Mouse (Mus musculus) lung, postnatal 0 days (tissue): ENCODE data around the gene Slc38a6. TPM values are rescaled to one million over a fixed set of nuclear protein-coding genes. Genes with fewer than 3 reads are reported as not detected.

Experiments
- ATAC-seq: fragments of 200-750 bp; cut with Nextera tagmentation; 2 replicates; pipeline ENCODE4 v1.8.0; 2017; ENCODE audit warnings: moderate library complexity
- DNase-seq: peaks from one replicate; pipeline ENCODE4 v3.0.0-alpha.2; 2016; ENCODE audit warnings: low spot score
- H3K27ac ChIP-seq: fragments of 300-500 bp; sonication (generic); 2 replicates; pipeline ENCODE4 v1.5.1; 2014; ENCODE audit warnings: antibody characterized with exemption, mild to moderate bottlenecking, low read length, mixed read lengths
- H3K27me3 ChIP-seq: fragments of 300-500 bp; sonication (generic); replicated peaks from 2 replicates; pipeline ENCODE4 v1.6.1; 2014; ENCODE audit warnings: low read length, mixed read lengths; ENCODE audit not compliant: insufficient read depth
- H3K36me3 ChIP-seq: fragments of 300-500 bp; sonication (generic); 2 replicates; pipeline ENCODE4 v1.6.1; 2014; ENCODE audit warnings: low read length, mixed read lengths; ENCODE audit not compliant: insufficient read depth
- H3K4me1 ChIP-seq: fragments of 300-500 bp; sonication (generic); 2 replicates; pipeline ENCODE4 v1.6.1; 2014; ENCODE audit warnings: antibody characterized with exemption, low read depth, low read length, mixed read lengths; ENCODE audit not compliant: insufficient read depth
- H3K4me2 ChIP-seq: fragments of 300-500 bp; sonication (generic); replicated peaks from 2 replicates; pipeline ENCODE4 v1.6.1; 2014; ENCODE audit warnings: low read depth, mild to moderate bottlenecking, low read length, moderate library complexity, mixed read lengths
- H3K4me3 ChIP-seq: fragments of 300-500 bp; sonication (generic); 2 replicates; pipeline ENCODE4 v1.5.1; 2014; ENCODE audit warnings: low read depth, low read length
- H3K9ac ChIP-seq: fragments of 300-500 bp; sonication (generic); replicated peaks from 2 replicates; pipeline ENCODE4 v1.6.1; 2014; ENCODE audit warnings: low read depth, mild to moderate bottlenecking
- H3K9me3 ChIP-seq: fragments of 300-500 bp; sonication (generic); 2 replicates; pipeline ENCODE4 v1.6.1; 2016; ENCODE audit warnings: low read length, mixed read lengths
- CTCF ChIP-seq: IDR thresholded peaks from 2 replicates; pipeline ENCODE4 v1.5.1; 2016; ENCODE audit warnings: antibody characterized with exemption, mild to moderate bottlenecking
- EP300 ChIP-seq: IDR thresholded peaks from 2 replicates; pipeline ENCODE4 v1.6.1; 2016; ENCODE audit warnings: antibody characterized with exemption, mild to moderate bottlenecking, control low read depth
- WGBS: fragments of 180-500 bp; shearing (Covaris S2); extraction: QIAGEN DNeasy Blood & Tissue Kit; methylation state at CpG from one replicate; pipeline ENCODE4 v1.1.7; 2014; 5-methylcytosine and 5-hydroxymethylcytosine counted together
- polyA plus RNA-seq: library from polyadenylated mRNA; unstranded; fragments of >200 nt; fragmentation: Nextera tagmentation; extraction: Ambion mirVana; gene quantifications from 2 replicates; pipeline ENCODE4 v1.2.1, GENCODE M21; 2015

Slc38a6 gene
- polyA plus RNA-seq, 1 experiment from 2014 or later = 4.2 TPM

- H3K27ac ChIP-seq = no peak overlapping the region
These were observed 63.9 kb downstream of the Slc38a6 start for GRCm38 (mm10) chr12:73350466-73350865.

GRCm38 (mm10) chr12:73350982-73351381 lies 64.4 kb downstream of the Slc38a6 start:
- Histone ChIP-seq H3K4me3 (no peak overlapping the region), H3K9ac (no peak overlapping the region), H3K27ac (no peak overlapping the region), H3K4me2 (no peak overlapping the region), H3K4me1 (no peaks in the 10 kb centered on the region), H3K27me3 (no peaks in the 10 kb centered on the region), H3K36me3 (no peaks in the 10 kb centered on the region), H3K9me3 (no peaks in the 10 kb centered on the region)
- ATAC-seq (no peak), DNase-seq (no peak)
- TF ChIP-seq EP300 = no peak
- TF ChIP-seq CTCF = no peak
- WGBS = 39% methylated on average over 9 of the region's 9 CpGs

More at GRCm38 (mm10) chr12:73350466-73350865, 63.9 kb downstream of the Slc38a6 start:
- no peaks in the 10 kb centered on the region for H3K9me3 ChIP-seq
- TF ChIP-seq CTCF (no peak), EP300 (no peak)
- 73% methylated on average over 7 of the region's 7 CpGs for WGBS
- no peaks in the 10 kb centered on the region for H3K27me3 ChIP-seq
- H3K4me3 ChIP-seq = no peak overlapping the region
- H3K4me1 ChIP-seq = no peaks in the 10 kb centered on the region
- H3K36me3 ChIP-seq = no peaks in the 10 kb centered on the region
- ATAC-seq (no peak), DNase-seq (no peak)
- no peak overlapping the region for H3K9ac ChIP-seq
- H3K4me2 ChIP-seq = no peak overlapping the region

GRCm38 (mm10) chr12:73351746-73352145 lies 65.2 kb downstream of the Slc38a6 start:
- 75% methylated on average over 14 of the region's 14 CpGs for WGBS
- no peak overlapping the region for H3K27ac ChIP-seq

DNA sequence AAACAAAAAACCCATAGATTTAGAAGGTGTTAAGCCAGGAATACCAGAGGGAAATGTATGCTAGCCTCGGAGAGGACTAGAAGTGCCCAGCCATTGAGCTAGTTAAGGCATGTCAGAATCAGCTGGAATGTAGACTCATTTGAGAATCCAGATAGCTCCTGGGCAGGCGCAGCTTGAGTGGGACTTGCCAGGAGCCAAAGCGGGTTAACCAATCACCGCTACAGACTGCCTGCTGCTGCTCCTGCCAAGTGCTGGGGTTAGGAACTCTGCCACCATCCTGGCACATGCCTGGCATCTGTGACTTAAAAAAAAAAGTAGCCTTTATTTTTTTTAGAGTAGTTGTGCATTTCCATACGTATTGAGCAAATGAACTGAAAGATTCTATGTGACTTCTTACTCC lies 66.8 kb downstream of the Slc38a6 start:
- no peak overlapping the region for H3K27ac ChIP-seq
- TF ChIP-seq EP300 = no peak
- TF ChIP-seq CTCF = no peak

More at GRCm38 (mm10) chr12:73351746-73352145, 65.2 kb downstream of the Slc38a6 start:
- Histone ChIP-seq H3K4me1 (no peaks in the 10 kb centered on the region), H3K4me3 (no peak overlapping the region), H3K27me3 (no peaks in the 10 kb centered on the region), H3K9ac (no peak overlapping the region), H3K9me3 (no peaks in the 10 kb centered on the region), H3K36me3 (no peaks in the 10 kb centered on the region), H3K4me2 (no peak overlapping the region)
- no peak for DNase-seq
- TF ChIP-seq CTCF (no peak), EP300 (no peak)
- no peak for ATAC-seq

GRCm38 (mm10) chr12:73354521-73354920 lies 67.9 kb downstream of the Slc38a6 start:
- no peak for TF ChIP-seq CTCF
- TF ChIP-seq EP300 = no peak
- H3K9me3 ChIP-seq = no peaks in the 10 kb centered on the region
- H3K4me3 ChIP-seq = no peak overlapping the region
- no peak overlapping the region for H3K27ac ChIP-seq
- no peaks in the 10 kb centered on the region for H3K4me1 ChIP-seq
- H3K4me2 ChIP-seq = no peak overlapping the region
- no peaks in the 10 kb centered on the region for H3K27me3 ChIP-seq
- H3K36me3 ChIP-seq = no peaks in the 10 kb centered on the region
- H3K9ac ChIP-seq = no peak overlapping the region
- ATAC-seq (no peak), DNase-seq (no peak)
- WGBS = 65% methylated on average over 4 of the region's 4 CpGs

More for the DNA sequence above, 66.8 kb downstream of the Slc38a6 start:
- Histone ChIP-seq H3K36me3 (no peaks in the 10 kb centered on the region), H3K9ac (no peak overlapping the region), H3K27me3 (no peaks in the 10 kb centered on the region), H3K4me2 (no peak overlapping the region), H3K4me1 (no peaks in the 10 kb centered on the region), H3K9me3 (no peaks in the 10 kb centered on the region), H3K4me3 (no peak overlapping the region)
- DNase-seq (no peak), ATAC-seq (no peak)
- WGBS = 66% methylated on average over 5 of the region's 5 CpGs

GRCm38 (mm10) chr12:73355084-73355775 lies 68.7 kb downstream of the Slc38a6 start:
- no peaks in the 10 kb centered on the region for H3K4me1 ChIP-seq
- H3K4me2 ChIP-seq = no peak overlapping the region
- WGBS = 76% methylated on average over 14 of the region's 14 CpGs
- no peaks in the 10 kb centered on the region for H3K36me3 ChIP-seq
- H3K27ac ChIP-seq = no peak overlapping the region
- no peak for TF ChIP-seq EP300
- no peak for TF ChIP-seq CTCF
- H3K9me3 ChIP-seq = no peaks in the 10 kb centered on the region
- DNase-seq = no peak
- H3K27me3 ChIP-seq = no peaks in the 10 kb centered on the region
- ATAC-seq = no peak
- no peak overlapping the region for H3K4me3 ChIP-seq
- no peak overlapping the region for H3K9ac ChIP-seq
